Comparison of ENCODE assay signal across 9 mouse cellular contexts in the genomic region with DNA sequence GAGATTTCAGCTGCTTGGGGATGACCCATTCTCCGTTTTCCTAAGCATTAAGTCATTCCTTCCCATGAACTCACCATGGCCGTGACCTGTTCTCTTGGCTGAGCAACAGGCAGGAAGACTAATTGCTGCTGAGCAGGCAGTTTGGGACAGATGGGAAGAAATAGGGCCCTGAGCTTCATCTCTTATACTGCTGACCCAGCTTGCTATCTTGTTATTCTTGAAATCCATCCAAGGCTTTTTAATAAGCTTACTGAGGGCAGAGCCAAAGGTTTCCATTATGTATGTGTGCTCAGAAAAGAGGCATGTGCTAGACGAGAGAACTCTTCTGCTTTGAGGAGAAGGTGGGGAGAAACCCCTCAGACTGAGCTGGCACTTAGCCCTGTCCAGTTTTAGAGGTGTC. TPM values are rescaled to one million over a fixed set of nuclear protein-coding genes. Genes with fewer than 3 reads are reported as not detected.
DNase-seq lines count a peak whose midpoint lies in the region; ATAC-seq lines count a peak whose summit lies in the region.
"Had no signal": no experiment of that assay in that cellular context is flagged by ENCODE, and none has a peak within 500 bp of the region (broad histone marks: within the 10 kb centered on the region; RNA-seq: fewer than 3 reads in every experiment).

No protein-coding gene starts in this region.

- intact Hi-C loops in heart, postnatal 36 days (cut with DNase I): no loop called here
- intact Hi-C loops in left cerebral cortex, postnatal 25 days (cut with DNase I): no loop called here

- H3K4me3 ChIP-seq in heart, embryonic 13.5 days: no peak overlapping the region
- H3K4me3 ChIP-seq in liver, embryonic 16.5 days (ENCODE audit: low read depth, low read length): no peak overlapping the region
- H3K4me3 ChIP-seq: myocyte had no signal

- H3K36me3 ChIP-seq in heart, embryonic 13.5 days: no peaks in the 10 kb centered on the region
- no peaks in the 10 kb centered on the region for H3K36me3 ChIP-seq in liver, embryonic 16.5 days (ENCODE audit: control insufficient read depth, insufficient read depth)

- ATAC-seq in heart, embryonic 13.5 days (ENCODE audit: extremely low read depth, insufficient number of reproducible peaks, low FRiP score, low TSS enrichment): no peak
- 0 out of 2 replicates have a peak, but pooled peaks have one; percentile 39 for ATAC-seq in liver, embryonic 16.5 days (ENCODE audit: low read depth)

- H3K9me3 ChIP-seq in heart, embryonic 13.5 days: no peaks in the 10 kb centered on the region
- H3K9me3 ChIP-seq in liver, embryonic 16.5 days (replicated peaks; ENCODE audit: control insufficient read depth, low read length): no peaks in the 10 kb centered on the region

- H3K27ac ChIP-seq in heart, embryonic 13.5 days (replicated peaks): peak overlapping the region; percentile 53
- H3K27ac ChIP-seq in liver, embryonic 16.5 days (ENCODE audit: low read length): no peak overlapping the region

- DNase-seq in heart, adult 18-20 months: peak; percentile 15 to 16
- no peak for DNase-seq in heart, postnatal 36 days
- DNase-seq in adrenal gland, adult (ENCODE audit: inconsistent age in 2 of 2, low spot score in 1 of 2): peak; percentile 75 to 81
- no peak for DNase-seq in thymus, postnatal 4 days
- DNase-seq in left cerebral cortex, postnatal 25 days (ENCODE audit: low spot score in 2 of 2): no peak
- no peak for DNase-seq in right cerebral cortex, postnatal 25 days

- H3K4me1 ChIP-seq in heart, embryonic 13.5 days: no peaks in the 10 kb centered on the region
- no peaks in the 10 kb centered on the region for H3K4me1 ChIP-seq in liver, embryonic 16.5 days (ENCODE audit: control insufficient read depth, low read depth, low read length)

- 40% methylated on average over 3 of the region's 3 CpGs for WGBS in heart, embryonic 13.5 days
- WGBS in liver, embryonic 16.5 days (ENCODE audit: insufficient replicate concordance): 55% methylated on average over 3 of the region's 3 CpGs

- H3K9ac ChIP-seq in heart, embryonic 13.5 days: no peak overlapping the region
- H3K9ac ChIP-seq in liver, embryonic 16.5 days (ENCODE audit: low read depth, low read length): no peak overlapping the region

- no peak overlapping the region for H3K4me2 ChIP-seq in heart, embryonic 13.5 days
- H3K4me2 ChIP-seq in liver, embryonic 16.5 days (ENCODE audit: low read depth, low read length): no peak overlapping the region

- H3K27me3 ChIP-seq in heart, embryonic 13.5 days (replicated peaks): no peaks in the 10 kb centered on the region; the same call in 1 of the 2 replicates
- no peaks in the 10 kb centered on the region for H3K27me3 ChIP-seq in liver, embryonic 16.5 days (ENCODE audit: control insufficient read depth, insufficient read depth, low read depth, low read length)

RNA-seq across cellular contexts. Expression of a gene that starts 55.4 kb away (rescaled TPM):
- 10 to 100 TPM; 14.4 to 15.6 TPM for total RNA-seq in heart, adult 18-20 months (2021)
- total RNA-seq in heart, postnatal 36 days (2021): 10 to 100 TPM; 14.8 to 16.6 TPM
- 36.6 and 40.6 TPM in 2 replicates for polyA plus RNA-seq in heart, embryonic 13.5 days (2015; fragmentation: Nextera tagmentation; extraction: Ambion mirVana)
- polyA plus RNA-seq in liver, embryonic 16.5 days (2015; fragmentation: Nextera tagmentation; extraction: Ambion mirVana): 9.9 and 10.2 TPM in 2 replicates
- 10 to 100 TPM; 48.6 to 56.8 TPM for total RNA-seq in left cerebral cortex, postnatal 25 days (2021)

RNA-seq across cellular contexts. Expression of a gene that starts 55.6 kb away (rescaled TPM):
- total RNA-seq in heart, adult 18-20 months (2021): 1 to 10 TPM; 3.9 to 5.5 TPM
- total RNA-seq in heart, postnatal 36 days (2021): 1 to 10 TPM; 3.7 to 5.3 TPM
- 3.7 and 4.5 TPM in 2 replicates for polyA plus RNA-seq in heart, embryonic 13.5 days (2015; fragmentation: Nextera tagmentation; extraction: Ambion mirVana)
- polyA plus RNA-seq in liver, embryonic 16.5 days (2015; fragmentation: Nextera tagmentation; extraction: Ambion mirVana): 1.8 and 2.0 TPM in 2 replicates
- total RNA-seq in left cerebral cortex, postnatal 25 days (2021): 1 to 10 TPM; 4.2 to 4.7 TPM

Comparison
In these comparisons a context has a peak if more than half of its experiments do, and no peak if none do; other contexts are left out.
1. DNase-seq: peak in heart, adult 18-20 months (2 of 2) and adrenal gland, adult (2 of 2); none in heart, postnatal 36 days (0 of 2), thymus, postnatal 4 days (single experiment), left cerebral cortex, postnatal 25 days (0 of 2) and right cerebral cortex, postnatal 25 days (single experiment).